17 mouse cellular contexts compared by ENCODE assay signal in genomic region chr2:3785546-3785945, GRCm38 (mm10).
DNase-seq lines count a peak whose midpoint lies in the region; ATAC-seq lines count a peak whose summit lies in the region.
"Had no signal": no experiment of that assay in that cellular context is flagged by ENCODE, and none has a peak within 500 bp of the region (broad histone marks: within the 10 kb centered on the region; RNA-seq: fewer than 3 reads in every experiment).

No protein-coding gene starts in this region.

- no peak for ATAC-seq in megakaryocyte, adult 5-6 weeks (ENCODE audit: poor library complexity, severe bottlenecking)
- ATAC-seq: forebrain, embryonic 13.5 days; forebrain, postnatal 0 days; intestine, embryonic 16.5 days had no signal

- DNase-seq in 416B (ENCODE audit: low read depth): peak; percentile 46
- DNase-seq in adrenal gland, adult (ENCODE audit: inconsistent age in 2 of 2, low spot score in 1 of 2): peak; percentile 84 to 90
- peak; percentile 59 for DNase-seq in adrenal gland, postnatal 14 days
- DNase-seq in gonadal fat pad, adult 2 months (ENCODE audit: low read depth): peak; percentile 44
- no peak for DNase-seq in left cerebral cortex, adult 9 months (ENCODE audit: low spot score in 2 of 2)
- no peak for DNase-seq in thymus, postnatal 25 days
- DNase-seq: cerebellum, adult 11-12 months; cerebellum, adult 9-10 months; cerebellum, postnatal 25 days; forebrain, postnatal 0 days; gastrocnemius, adult 2 months; gastrocnemius, postnatal 25 days; heart, adult 18-20 months; kidney, adult 2 months had no signal

Comparison
In these comparisons a context has a peak if more than half of its experiments do, and no peak if none do; other contexts are left out.
1. DNase-seq: peak in 416B (single experiment), adrenal gland, adult (2 of 2), adrenal gland, postnatal 14 days (single experiment) and gonadal fat pad, adult 2 months (single experiment); none in left cerebral cortex, adult 9 months (0 of 2) and thymus, postnatal 25 days (single experiment).